8 mouse cellular contexts compared by ENCODE assay signal in the genomic region with DNA sequence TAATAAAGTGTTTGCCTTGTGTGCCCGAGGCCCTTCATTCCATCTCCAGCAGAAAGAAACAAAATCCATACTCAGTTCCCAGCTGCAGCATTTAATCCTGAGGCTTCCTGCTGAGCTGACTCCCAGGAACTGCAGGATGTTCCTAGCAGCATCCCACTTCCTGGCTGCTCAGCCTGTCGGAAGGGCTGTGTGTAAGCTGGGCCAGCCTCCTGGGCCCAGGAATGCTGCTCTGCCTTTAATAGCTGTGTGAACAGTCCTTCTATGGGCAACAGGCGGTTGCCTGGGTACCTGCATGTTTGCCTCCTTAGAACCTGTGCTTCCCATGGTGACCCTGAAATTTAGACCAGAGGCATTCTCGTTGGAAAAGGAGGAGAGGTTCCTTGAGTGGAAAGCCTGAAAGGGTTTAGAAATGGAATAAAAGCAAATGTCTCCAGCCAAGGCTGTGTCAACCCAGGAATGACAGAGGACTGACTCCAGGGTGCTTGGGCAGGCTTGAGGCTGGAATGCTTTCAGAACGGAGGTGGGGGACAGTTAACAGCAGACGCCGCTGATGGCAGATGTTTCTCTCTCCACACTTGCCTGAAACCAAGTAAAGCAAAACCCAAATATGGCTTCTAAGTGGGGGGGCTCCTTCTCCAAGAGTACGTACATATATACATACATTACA. TPM values are rescaled to one million over a fixed set of nuclear protein-coding genes. Genes with fewer than 3 reads are reported as not detected.
DNase-seq lines count a peak whose midpoint lies in the region; ATAC-seq and TF ChIP-seq lines count a peak whose summit lies in the region.

No protein-coding gene starts in this region.

- peaks cover 0 to 11% of the 10 kb centered on the region in 2 experiments; a peak in 3 of 4 replicates for H3K4me1 ChIP-seq in MEL (ENCODE audit: control insufficient read depth in 1 of 2, insufficient read depth in 2 of 2, low read length in 2 of 2)
- H3K4me1 ChIP-seq in kidney, embryonic 14.5 days (ENCODE audit: control insufficient read depth, insufficient read depth, low read length): peaks cover 28% of the 10 kb centered on the region

- peak; percentile 76 for DNase-seq in 3T3-L1 (ENCODE audit: low read depth, low spot score)
- no peak for DNase-seq in MEL (ENCODE audit: low read depth, low spot score)
- peak; percentile 46 to 54 for DNase-seq in heart, adult 9 months (ENCODE audit: low spot score in 2 of 2)
- no peak for DNase-seq in adrenal gland, adult 8-10 months
- no peak for DNase-seq in adrenal gland, adult 18-20 months (ENCODE audit: low spot score in 2 of 2)
- DNase-seq in gastrocnemius, postnatal 25 days: no peak

- no peak for TF ChIP-seq POLR2A in MEL (IDR thresholded peaks at IDR 0.05; ENCODE audit: control insufficient read depth in 1 of 2, insufficient read depth in 1 of 2, low read depth in 1 of 2, low read length in 2 of 2, poor library complexity in 1 of 2)

- no peak for TF ChIP-seq EP300 in MEL (IDR thresholded peaks at IDR 0.05; ENCODE audit: low read depth in 1 of 2, low read length in 2 of 2)

- no peak for ATAC-seq in kidney, embryonic 14.5 days (ENCODE audit: low FRiP score, low TSS enrichment)

- H3K36me3 ChIP-seq in MEL (ENCODE audit: control insufficient read depth in 1 of 2, insufficient read depth in 2 of 2, low read length in 2 of 2): peaks cover 0 to 5% of the 10 kb centered on the region in 2 experiments; a peak in 1 of 4 replicates
- H3K36me3 ChIP-seq in kidney, embryonic 14.5 days (ENCODE audit: control insufficient read depth, insufficient read depth, low read length): 0 out of 2 replicates have a peak, but pooled peaks cover 4% of the 10 kb centered on the region
- peaks cover 4% of the 10 kb centered on the region; the same call in 1 of the 2 replicates for H3K36me3 ChIP-seq in macrophage (ENCODE audit: inconsistent target)

- peak overlapping the region; percentile 74 to 83; a peak in 3 of 4 replicates for H3K4me3 ChIP-seq in MEL (ENCODE audit: control insufficient read depth in 1 of 2, insufficient read depth in 1 of 2, low read depth in 2 of 2, low read length in 2 of 2)
- H3K4me3 ChIP-seq in kidney, embryonic 14.5 days (ENCODE audit: low read length): peak overlapping the region; percentile 81
- H3K4me3 ChIP-seq in macrophage (ENCODE audit: inconsistent target): peak overlapping the region; percentile 54; the same call in 1 of the 2 replicates

- H3K79me2 ChIP-seq in MEL (ENCODE audit: control insufficient read depth, insufficient read depth, low read length, poor library complexity) (peaks cover 38% of the 10 kb centered on the region), macrophage (ENCODE audit: inconsistent target) (peaks cover 30% of the 10 kb centered on the region)

- H3K4me2 ChIP-seq in kidney, embryonic 14.5 days (replicated peaks; ENCODE audit: low read depth, low read length): peak overlapping the region; percentile 98

- H3K27ac ChIP-seq in MEL (ENCODE audit: control insufficient read depth, low read depth, low read length) (no peak overlapping the region), macrophage (no peak overlapping the region)
- no peak overlapping the region for H3K27ac ChIP-seq in kidney, embryonic 14.5 days (ENCODE audit: low read depth, low read length)

- TF ChIP-seq RAD21 in MEL (IDR thresholded peaks at IDR 0.05; ENCODE audit: low read depth, low read length): no peak

- H3K9ac ChIP-seq in MEL (ENCODE audit: control insufficient read depth, low read depth, low read length, poor library complexity, severe bottlenecking): no peak overlapping the region; the same call in 1 of the 2 replicates
- H3K9ac ChIP-seq in kidney, embryonic 14.5 days (ENCODE audit: low read depth, low read length): peak overlapping the region; percentile 72; the same call in 1 of the 2 replicates

- no peaks in the 10 kb centered on the region for H3K9me3 ChIP-seq in MEL (replicated peaks; ENCODE audit: insufficient read depth, low read length)
- no peaks in the 10 kb centered on the region for H3K9me3 ChIP-seq in kidney, embryonic 14.5 days (ENCODE audit: control insufficient read depth, low read length)

- no peak for TF ChIP-seq CTCF in MEL (IDR thresholded peaks at IDR 0.05 in 2 of 3, conservative IDR thresholded peaks at IDR 0.05 in 1 of 3; ENCODE audit: control insufficient read depth in 1 of 3, insufficient read depth in 1 of 3, low read depth in 2 of 3, low read length in 3 of 3, poor library complexity in 1 of 3, severe bottlenecking in 1 of 3)

- no peaks in the 10 kb centered on the region for H3K27me3 ChIP-seq in MEL (ENCODE audit: control insufficient read depth in 1 of 2, insufficient read depth in 2 of 2, low read length in 2 of 2)
- no peaks in the 10 kb centered on the region for H3K27me3 ChIP-seq in kidney, embryonic 14.5 days (ENCODE audit: control insufficient read depth, insufficient read depth, low read length)

- WGBS in kidney, embryonic 14.5 days: 11% methylated on average over 8 of the region's 8 CpGs
- WGBS in macrophage (ENCODE audit: missing documents): 69% methylated on average over 8 of the region's 8 CpGs

RNA-seq across cellular contexts. Expression of a gene that starts 1.0 kb away (rescaled TPM):
- total RNA-seq in MEL (2012; rRNA removed): 17.5 and 18.0 TPM in 2 replicates
- 10 to 100 TPM in 1 of 2 experiments, not detected in 1; 22.5 TPM for polyA plus RNA-seq in MEL (2012; ENCODE audit: insufficient read depth in 1 of 2, insufficient read length in 2 of 2, low read depth in 1 of 2, low replicate concordance in 2 of 2, missing spikeins in 1 of 2)
- 4.4 and 7.4 TPM in 2 replicates for polyA plus RNA-seq in kidney, embryonic 14.5 days (2014; fragmentation: Nextera tagmentation; extraction: Ambion mirVana)
- 10 to 100 TPM in 1 of 26 experiments, 1 to 10 TPM in 18, under 1 TPM in 7; 0.63 to 12.4 (median 1.9) TPM for total RNA-seq in macrophage (2018; cell fraction: chromatin; rRNA removed)
- total RNA-seq in macrophage (2018; cell fraction: cytosol; rRNA removed): 10 to 100 TPM in 7 of 26 experiments, 1 to 10 TPM in 19; 1.3 to 16.6 (median 5.4) TPM
- total RNA-seq in macrophage (2018; cell fraction: nucleus; rRNA removed): 10 to 100 TPM in 3 of 26 experiments, 1 to 10 TPM in 23; 1.5 to 15.0 (median 5.3) TPM
- polyA plus RNA-seq in macrophage (2018): 5.1 to 13.0 TPM (median 8.0 TPM) in 3 replicates
- total RNA-seq in adrenal gland, adult 8-10 months (2022): 10 to 100 TPM; 23.9 to 34.2 (median 31.1) TPM
- 10 to 100 TPM; 18.3 to 28.2 TPM for total RNA-seq in adrenal gland, adult 18-20 months (2021)
- 10 to 100 TPM; 56.9 to 66.5 TPM for total RNA-seq in gastrocnemius, postnatal 25 days (2021)

RNA-seq across cellular contexts. Expression of a gene that starts 11.6 kb away (rescaled TPM):
- 2.0 and 3.2 TPM in 2 replicates for total RNA-seq in MEL (2012; rRNA removed)
- polyA plus RNA-seq in MEL (2012; ENCODE audit: insufficient read depth in 1 of 2, insufficient read length in 2 of 2, low read depth in 1 of 2, low replicate concordance in 2 of 2, missing spikeins in 1 of 2) (1 to 10 TPM in 1 of 2 experiments, not detected in 1; 6.6 TPM), macrophage (2018) (7.5 to 11.5 TPM (median 10.7 TPM) in 3 replicates)
- 18.2 and 30.1 TPM in 2 replicates for polyA plus RNA-seq in kidney, embryonic 14.5 days (2014; fragmentation: Nextera tagmentation; extraction: Ambion mirVana)
- 10 to 100 TPM in 6 of 26 experiments, 1 to 10 TPM in 19, under 1 TPM in 1; 0.57 to 18.3 (median 3.5) TPM for total RNA-seq in macrophage (2018; cell fraction: chromatin; rRNA removed)
- 10 to 100 TPM in 14 of 26 experiments, 1 to 10 TPM in 12; 5.0 to 32.6 (median 10.6) TPM for total RNA-seq in macrophage (2018; cell fraction: cytosol; rRNA removed)
- total RNA-seq in macrophage (2018; cell fraction: nucleus; rRNA removed): 10 to 100 TPM in 12 of 26 experiments, 1 to 10 TPM in 14; 3.3 to 33.6 (median 9.9) TPM
- 10 to 100 TPM; 14.0 to 20.5 (median 18.6) TPM for total RNA-seq in adrenal gland, adult 8-10 months (2022)
- total RNA-seq in adrenal gland, adult 18-20 months (2021): 10 to 100 TPM; 12.4 to 13.2 TPM
- total RNA-seq in gastrocnemius, postnatal 25 days (2021): 1 to 10 TPM; 2.8 to 3.4 TPM

RNA-seq across cellular contexts. Expression of a gene that starts 18.8 kb away (rescaled TPM):
- 12.0 and 13.7 TPM in 2 replicates for total RNA-seq in MEL (2012; rRNA removed)
- polyA plus RNA-seq in MEL (2012; ENCODE audit: insufficient read depth in 1 of 2, insufficient read length in 2 of 2, low read depth in 1 of 2, low replicate concordance in 2 of 2, missing spikeins in 1 of 2) (10 to 100 TPM in 1 of 2 experiments, not detected in 1; 17.2 TPM), macrophage (2018) (5.4 to 24.7 TPM (median 14.9 TPM) in 3 replicates)
- 29.2 and 35.8 TPM in 2 replicates for polyA plus RNA-seq in kidney, embryonic 14.5 days (2014; fragmentation: Nextera tagmentation; extraction: Ambion mirVana)
- total RNA-seq in macrophage (2018; cell fraction: chromatin; rRNA removed): 10 to 100 TPM in 16 of 26 experiments, 1 to 10 TPM in 10; 1.5 to 37.2 (median 14.6) TPM
- 10 to 100 TPM in 23 of 26 experiments, 1 to 10 TPM in 3; 6.9 to 19.0 (median 15.8) TPM for total RNA-seq in macrophage (2018; cell fraction: cytosol; rRNA removed)
- total RNA-seq in macrophage (2018; cell fraction: nucleus; rRNA removed): 10 to 100 TPM in 18 of 26 experiments, 1 to 10 TPM in 8; 2.5 to 37.2 (median 18.3) TPM
- 10 to 100 TPM; 25.7 to 46.9 (median 36.6) TPM for total RNA-seq in adrenal gland, adult 8-10 months (2022)
- 10 to 100 TPM; 18.2 to 19.9 TPM for total RNA-seq in adrenal gland, adult 18-20 months (2021)
- total RNA-seq in gastrocnemius, postnatal 25 days (2021): 10 to 100 TPM; 27.5 to 29.3 TPM

RNA-seq across cellular contexts. Expression of a gene that starts 19.9 kb away (rescaled TPM):
- total RNA-seq in MEL (2012; rRNA removed): 9.4 and 12.1 TPM in 2 replicates
- 10 to 100 TPM in 1 of 2 experiments, not detected in 1; 21.4 TPM for polyA plus RNA-seq in MEL (2012; ENCODE audit: insufficient read depth in 1 of 2, insufficient read length in 2 of 2, low read depth in 1 of 2, low replicate concordance in 2 of 2, missing spikeins in 1 of 2)
- 19.0 and 24.4 TPM in 2 replicates for polyA plus RNA-seq in kidney, embryonic 14.5 days (2014; fragmentation: Nextera tagmentation; extraction: Ambion mirVana)
- total RNA-seq in macrophage (2018; cell fraction: chromatin; rRNA removed): 10 to 100 TPM in 22 of 26 experiments, 1 to 10 TPM in 4; 5.7 to 34.4 (median 20.8) TPM
- 1 to 10 TPM in 23 of 26 experiments, under 1 TPM in 3; 0.47 to 4.4 (median 2.3) TPM for total RNA-seq in macrophage (2018; cell fraction: cytosol; rRNA removed)
- total RNA-seq in macrophage (2018; cell fraction: nucleus; rRNA removed): 10 to 100 TPM in 17 of 26 experiments, 1 to 10 TPM in 9; 3.2 to 35.7 (median 10.6) TPM
- 3.5 to 5.0 TPM (median 4.8 TPM) in 3 replicates for polyA plus RNA-seq in macrophage (2018)
- total RNA-seq in adrenal gland, adult 8-10 months (2022): 10 to 100 TPM in 3 of 4 experiments, 1 to 10 TPM in 1; 7.1 to 17.4 (median 13.7) TPM
- total RNA-seq in adrenal gland, adult 18-20 months (2021): 1 to 10 TPM; 8.3 to 8.9 TPM
- 1 to 10 TPM; 2.5 TPM for total RNA-seq in gastrocnemius, postnatal 25 days (2021)

RNA-seq across cellular contexts. Expression of a gene that starts 30.8 kb away (rescaled TPM):
- total RNA-seq in MEL (2012; rRNA removed): 0.12 TPM in 1 of 2 replicates, not detected in the other
- under 1 TPM in 1 of 2 experiments, not detected in 1; 0.21 TPM for polyA plus RNA-seq in MEL (2012; ENCODE audit: insufficient read depth in 1 of 2, insufficient read length in 2 of 2, low read depth in 1 of 2, low replicate concordance in 2 of 2, missing spikeins in 1 of 2)
- polyA plus RNA-seq in kidney, embryonic 14.5 days (2014; fragmentation: Nextera tagmentation; extraction: Ambion mirVana): 0.39 and 0.77 TPM in 2 replicates
- total RNA-seq in macrophage (2018; cell fraction: chromatin; rRNA removed): under 1 TPM in 4 of 26 experiments, not detected in 22; 0.26 to 0.38 (median 0.31) TPM
- under 1 TPM in 1 of 26 experiments, not detected in 25; 0.03 TPM for total RNA-seq in macrophage (2018; cell fraction: cytosol; rRNA removed)
- total RNA-seq in macrophage (2018; cell fraction: nucleus; rRNA removed): under 1 TPM in 5 of 26 experiments, not detected in 21; 0.17 to 0.33 (median 0.21) TPM
- polyA plus RNA-seq in macrophage (2018): not detected in 3 replicates
- under 1 TPM in 1 of 4 experiments, not detected in 3; 0.71 TPM for total RNA-seq in adrenal gland, adult 8-10 months (2022)
- not detected for total RNA-seq in adrenal gland, adult 18-20 months (2021)
- total RNA-seq in gastrocnemius, postnatal 25 days (2021): under 1 TPM; 0.84 to 0.86 TPM

Comparison
In these comparisons a context has a peak if more than half of its experiments do, and no peak if none do; other contexts are left out.
1. DNase-seq: peak in 3T3-L1 (single experiment) and heart, adult 9 months (2 of 2); none in MEL (single experiment), adrenal gland, adult 8-10 months (single experiment), adrenal gland, adult 18-20 months (0 of 2) and gastrocnemius, postnatal 25 days (single experiment).
2. Peak in every context shown above with its lines, with median percentiles within 50 percentile points of each other: H3K4me3 ChIP-seq.